Mouse (Mus musculus): ENCODE data around the gene Sik3. TPM values are rescaled to one million over a fixed set of nuclear protein-coding genes. Genes with fewer than 3 reads are reported as not detected.
"Not testable (repeated sequence)": the region's sequence is repeated elsewhere in the genome, so short reads cannot be mapped to it uniquely, and the experiment has no call there.

The Sik3 gene
- polyA plus RNA-seq, 1 experiment from 2014 or later: 13.4 TPM

DNA sequence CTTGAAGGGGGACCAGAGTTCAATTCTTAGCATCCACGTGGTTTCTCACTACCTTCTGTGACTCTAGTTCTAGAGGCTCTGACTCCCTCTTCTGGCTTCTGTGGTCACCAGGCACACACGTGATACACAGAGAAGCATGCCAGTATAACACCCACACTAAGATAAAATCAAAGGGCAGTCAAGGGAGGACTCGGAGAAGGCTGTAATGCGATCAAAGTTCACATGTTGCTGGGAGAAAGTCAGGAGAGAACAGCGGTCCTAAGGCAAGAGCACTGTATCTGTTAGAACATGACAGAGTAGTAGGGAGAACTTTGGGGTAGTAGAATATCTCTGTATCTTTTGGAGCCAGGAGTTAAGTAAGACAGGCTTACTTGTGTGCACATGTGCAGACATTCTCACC, 136.8 kb downstream of the Sik3 start:
- WGBS: 74% methylated on average over 5 of the region's 5 CpGs
- Histone ChIP-seq H3K4me2 (ENCODE audit: low read depth, low read length) (no peak overlapping the region), H3K4me3 (ENCODE audit: low read depth, low read length) (no peak overlapping the region), H3K27me3 (replicated peaks; ENCODE audit: control insufficient read depth, insufficient read depth, low read length) (no peaks in the 10 kb centered on the region), H3K9me3 (ENCODE audit: control insufficient read depth, low read length) (no peaks in the 10 kb centered on the region), H3K9ac (ENCODE audit: low read depth, low read length) (no peak overlapping the region), H3K4me1 (ENCODE audit: control insufficient read depth, insufficient read depth, low read length) (peaks cover 10% of the 10 kb centered on the region), H3K36me3 (ENCODE audit: control insufficient read depth, insufficient read depth, low read length) (no peaks in the 10 kb centered on the region), H3K27ac (replicated peaks; ENCODE audit: low read depth, low read length) (0 out of 2 replicates have a peak overlapping the region, but pooled peaks have one; percentile 39)
- DNase-seq (ENCODE audit: low spot score) (no peak), ATAC-seq (ENCODE audit: low read depth) (no peak)

DNA sequence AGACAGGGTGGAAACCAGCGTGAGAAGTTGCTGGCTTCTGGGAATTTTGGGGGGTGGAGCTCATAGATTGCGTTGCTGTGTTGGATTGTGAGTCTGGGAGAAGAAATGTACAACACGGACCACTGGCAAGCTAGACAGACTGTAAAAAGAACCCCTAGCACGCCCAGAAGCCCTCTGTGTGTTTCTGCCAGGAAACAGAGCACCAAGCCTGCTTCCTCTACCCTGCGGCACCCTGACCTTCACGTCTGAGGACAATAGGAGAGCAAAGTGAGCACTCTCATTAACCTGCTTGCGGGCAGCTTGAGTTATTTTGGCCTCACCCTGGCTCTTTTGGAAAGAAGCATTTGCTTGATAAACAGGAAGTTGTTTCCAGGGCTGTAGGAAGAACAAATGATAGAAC, 137.5 kb downstream of the Sik3 start:
- WGBS: 57% methylated on average over 7 of the region's 7 CpGs

DNA sequence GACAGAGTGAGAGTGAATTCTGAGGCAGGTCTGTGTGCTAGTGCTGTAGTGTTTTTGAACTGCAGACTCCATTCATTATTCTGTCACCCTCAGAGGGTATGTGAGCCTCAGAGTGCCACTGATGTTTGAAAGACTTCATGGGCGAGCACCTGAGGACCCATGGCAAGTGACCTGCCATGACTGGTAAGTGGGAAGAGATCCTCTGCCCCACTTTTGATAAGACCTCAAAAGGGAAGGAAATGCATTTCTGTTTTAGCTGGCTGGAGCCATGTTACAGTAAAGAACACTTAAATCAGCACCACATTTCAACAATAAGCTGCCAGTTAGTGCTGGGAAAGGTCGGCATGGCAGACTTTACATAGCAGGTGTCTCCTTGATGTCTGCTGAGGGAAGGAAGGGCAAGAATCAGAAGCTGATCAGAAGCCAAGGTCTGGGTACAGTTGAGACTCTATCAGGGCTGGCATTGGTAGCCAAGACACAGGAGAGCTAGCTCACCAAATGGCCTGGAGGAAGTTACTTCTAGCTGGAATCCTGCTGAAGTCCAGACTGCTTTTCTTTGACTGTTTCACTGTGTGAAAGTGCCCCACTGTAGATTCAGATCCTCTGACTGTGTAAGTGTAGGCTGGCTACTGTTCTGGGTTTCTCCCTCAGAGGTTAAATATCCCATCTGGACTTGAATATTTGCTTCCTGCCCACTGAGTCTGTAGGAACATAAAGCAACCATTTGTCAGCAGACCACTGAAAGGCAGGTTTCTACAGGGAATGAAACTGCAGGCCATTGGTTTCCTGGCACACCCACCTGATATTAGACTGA, 138.5 kb downstream of the Sik3 start:
- H3K9ac ChIP-seq (ENCODE audit: low read depth, low read length): no peak overlapping the region
- H3K4me3 ChIP-seq (ENCODE audit: low read depth, low read length): no peak overlapping the region
- ATAC-seq (ENCODE audit: low read depth) (no peak), DNase-seq (ENCODE audit: low spot score) (no peak)
- no peaks in the 10 kb centered on the region for H3K27me3 ChIP-seq (replicated peaks; ENCODE audit: control insufficient read depth, insufficient read depth, low read length)
- H3K27ac ChIP-seq (replicated peaks; ENCODE audit: low read depth, low read length): peak overlapping the region; percentile 39; the same call in 1 of the 2 replicates
- no peak overlapping the region for H3K4me2 ChIP-seq (ENCODE audit: low read depth, low read length)
- no peaks in the 10 kb centered on the region for H3K9me3 ChIP-seq (ENCODE audit: control insufficient read depth, low read length)
- 68% methylated on average over 2 of the region's 2 CpGs for WGBS
- peaks cover 10% of the 10 kb centered on the region for H3K4me1 ChIP-seq (ENCODE audit: control insufficient read depth, insufficient read depth, low read length)
- no peaks in the 10 kb centered on the region for H3K36me3 ChIP-seq (ENCODE audit: control insufficient read depth, insufficient read depth, low read length)

More for the DNA sequence above, 137.5 kb downstream of the Sik3 start:
- DNase-seq (ENCODE audit: low spot score) (peak; percentile 25), ATAC-seq (ENCODE audit: low read depth) (no peak)
- Histone ChIP-seq H3K9me3 (ENCODE audit: control insufficient read depth, low read length) (no peaks in the 10 kb centered on the region), H3K36me3 (ENCODE audit: control insufficient read depth, insufficient read depth, low read length) (no peaks in the 10 kb centered on the region), H3K4me3 (ENCODE audit: low read depth, low read length) (no peak overlapping the region), H3K9ac (ENCODE audit: low read depth, low read length) (no peak overlapping the region), H3K4me2 (ENCODE audit: low read depth, low read length) (no peak overlapping the region), H3K27ac (replicated peaks; ENCODE audit: low read depth, low read length) (peak overlapping the region; percentile 39; the same call in 1 of the 2 replicates), H3K4me1 (ENCODE audit: control insufficient read depth, insufficient read depth, low read length) (peaks cover 10% of the 10 kb centered on the region), H3K27me3 (replicated peaks; ENCODE audit: control insufficient read depth, insufficient read depth, low read length) (no peaks in the 10 kb centered on the region)

DNA sequence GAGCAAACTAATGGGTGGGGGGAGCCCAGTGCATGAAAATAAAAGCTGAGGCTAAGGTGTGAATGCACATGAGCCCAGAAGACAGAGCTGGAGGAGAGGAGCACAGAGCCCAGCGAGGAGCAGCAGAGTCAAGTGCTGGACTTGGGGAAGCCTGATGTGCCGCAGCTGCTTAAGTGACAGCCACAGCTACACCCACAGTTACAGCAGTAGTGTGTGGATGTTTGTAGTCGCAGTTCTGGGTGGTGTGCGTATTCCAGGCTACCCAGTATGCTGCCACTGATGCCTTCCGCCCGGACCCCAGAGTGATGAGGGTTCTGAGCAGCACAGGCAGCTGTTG, 139.1 kb downstream of the Sik3 start:
- Histone ChIP-seq H3K4me2 (ENCODE audit: low read depth, low read length) (no peak overlapping the region), H3K9ac (ENCODE audit: low read depth, low read length) (no peak overlapping the region), H3K27ac (replicated peaks; ENCODE audit: low read depth, low read length) (no peak overlapping the region), H3K9me3 (ENCODE audit: control insufficient read depth, low read length) (no peaks in the 10 kb centered on the region), H3K27me3 (replicated peaks; ENCODE audit: control insufficient read depth, insufficient read depth, low read length) (no peaks in the 10 kb centered on the region), H3K36me3 (ENCODE audit: control insufficient read depth, insufficient read depth, low read length) (no peaks in the 10 kb centered on the region), H3K4me3 (ENCODE audit: low read depth, low read length) (no peak overlapping the region), H3K4me1 (ENCODE audit: control insufficient read depth, insufficient read depth, low read length) (peaks cover 10% of the 10 kb centered on the region)
- ATAC-seq (ENCODE audit: low read depth): no peak
- DNase-seq (ENCODE audit: low spot score): no peak
- WGBS: 79% methylated on average over 6 of the region's 6 CpGs

DNA sequence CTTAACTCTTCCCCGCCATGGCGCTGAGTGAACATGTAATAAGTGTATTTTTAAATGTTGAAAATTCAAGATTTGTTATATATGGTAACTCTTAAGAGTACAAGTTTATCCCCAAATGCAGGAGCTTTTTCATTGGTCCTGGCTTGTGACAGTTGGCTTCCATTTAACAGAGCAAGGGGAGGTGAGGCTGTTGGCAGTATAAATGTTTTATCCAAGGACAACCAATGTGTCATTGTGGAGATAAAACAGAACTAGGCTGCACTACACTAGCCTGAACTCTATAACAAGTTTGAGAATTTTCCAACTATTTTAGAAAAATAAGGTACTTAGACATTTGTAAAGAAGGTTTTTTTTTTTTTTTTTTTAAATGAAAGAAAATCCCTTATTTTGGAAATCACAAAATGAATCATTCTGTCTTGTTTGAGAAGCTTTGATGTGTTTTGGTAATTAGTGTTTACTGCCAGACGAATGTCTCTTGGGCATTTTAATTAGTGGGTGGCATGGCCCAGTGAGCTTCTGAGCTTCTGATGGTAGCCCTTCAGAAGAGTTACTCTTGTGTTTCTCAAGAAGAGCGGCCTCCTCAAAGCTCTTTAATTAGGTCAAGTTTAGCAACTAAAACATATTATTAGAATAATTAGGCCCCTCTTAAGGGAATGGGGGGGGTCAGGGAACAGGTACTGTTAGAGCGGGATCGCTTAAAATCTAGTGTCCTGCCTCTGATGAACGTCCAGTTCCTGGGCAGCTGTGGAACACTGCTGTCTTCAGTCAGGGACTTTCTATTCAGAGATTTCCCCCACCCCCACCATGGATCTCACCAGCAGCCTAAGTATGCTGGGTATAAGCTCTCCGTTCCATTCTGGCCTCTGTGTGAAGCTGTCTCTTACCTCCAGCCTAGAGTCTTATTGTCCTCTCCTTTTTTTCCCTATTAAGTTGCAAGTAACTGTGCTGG, 139.7 kb downstream of the Sik3 start:
- 73% methylated on average over 8 of the region's 8 CpGs for WGBS
- DNase-seq (ENCODE audit: low spot score): no peak

DNA sequence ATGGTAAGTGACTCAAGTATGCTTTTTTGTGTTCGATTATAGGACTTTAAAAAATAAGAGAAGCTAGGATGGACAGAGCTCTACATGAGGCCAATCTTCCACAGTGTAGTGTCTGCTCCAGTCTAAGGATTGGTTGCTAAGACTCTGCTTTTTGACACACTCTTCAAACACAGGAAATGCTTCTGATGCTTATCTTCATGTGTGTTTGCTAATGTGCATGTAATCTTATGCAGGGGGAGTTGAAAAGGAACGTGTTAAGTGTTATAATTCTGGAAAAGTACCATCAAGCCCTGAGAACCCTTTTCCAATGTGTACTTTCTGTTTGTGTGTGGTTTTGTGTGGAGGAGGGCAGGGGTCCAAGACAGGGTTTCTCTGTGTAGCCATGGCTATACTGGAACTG, 141.8 kb downstream of the Sik3 start:
- no peaks in the 10 kb centered on the region for H3K36me3 ChIP-seq (ENCODE audit: control insufficient read depth, insufficient read depth, low read length)
- DNase-seq (ENCODE audit: low spot score) (no peak), ATAC-seq (ENCODE audit: low read depth) (no peak)
- no peak overlapping the region for H3K4me3 ChIP-seq (ENCODE audit: low read depth, low read length)
- no peak overlapping the region for H3K27ac ChIP-seq (replicated peaks; ENCODE audit: low read depth, low read length)
- no peaks in the 10 kb centered on the region for H3K9me3 ChIP-seq (ENCODE audit: control insufficient read depth, low read length)
- no peak overlapping the region for H3K9ac ChIP-seq (ENCODE audit: low read depth, low read length)
- H3K4me2 ChIP-seq (ENCODE audit: low read depth, low read length): no peak overlapping the region
- H3K27me3 ChIP-seq (replicated peaks; ENCODE audit: control insufficient read depth, insufficient read depth, low read length): no peaks in the 10 kb centered on the region
- 67% methylated on average over 2 of the region's 2 CpGs for WGBS
- peaks cover 10% of the 10 kb centered on the region for H3K4me1 ChIP-seq (ENCODE audit: control insufficient read depth, insufficient read depth, low read length)

More for the DNA sequence above, 139.7 kb downstream of the Sik3 start:
- H3K9ac ChIP-seq (ENCODE audit: low read depth, low read length): no peak overlapping the region
- H3K4me1 ChIP-seq (ENCODE audit: control insufficient read depth, insufficient read depth, low read length): peaks cover 10% of the 10 kb centered on the region
- ATAC-seq (ENCODE audit: low read depth): no peak
- H3K36me3 ChIP-seq (ENCODE audit: control insufficient read depth, insufficient read depth, low read length): no peaks in the 10 kb centered on the region
- no peaks in the 10 kb centered on the region for H3K27me3 ChIP-seq (replicated peaks; ENCODE audit: control insufficient read depth, insufficient read depth, low read length)
- H3K4me3 ChIP-seq (ENCODE audit: low read depth, low read length): no peak overlapping the region
- no peak overlapping the region for H3K4me2 ChIP-seq (ENCODE audit: low read depth, low read length)
- no peak overlapping the region for H3K27ac ChIP-seq (replicated peaks; ENCODE audit: low read depth, low read length)
- no peaks in the 10 kb centered on the region for H3K9me3 ChIP-seq (ENCODE audit: control insufficient read depth, low read length)

DNA sequence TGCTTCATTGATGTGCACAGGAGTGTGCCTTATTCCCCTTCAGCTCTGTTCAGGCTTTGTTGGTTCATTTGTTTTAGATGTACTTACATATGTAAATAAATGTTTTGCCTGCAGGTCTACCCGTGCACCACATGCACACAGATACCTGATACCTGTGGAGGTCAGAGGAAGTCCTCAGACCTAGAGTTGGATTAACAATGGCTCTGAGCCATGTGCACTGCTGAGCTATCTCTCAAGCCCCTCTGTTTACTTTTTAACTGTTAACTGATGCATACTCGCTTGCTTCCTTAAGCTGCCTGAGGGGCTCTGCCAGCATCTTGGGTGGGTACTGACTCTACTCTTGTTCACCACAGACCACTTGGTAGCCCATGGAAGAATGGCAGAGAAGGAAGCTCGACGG, 142.4 kb downstream of the Sik3 start:
- H3K27ac ChIP-seq (replicated peaks; ENCODE audit: low read depth, low read length): no peak overlapping the region

DNA sequence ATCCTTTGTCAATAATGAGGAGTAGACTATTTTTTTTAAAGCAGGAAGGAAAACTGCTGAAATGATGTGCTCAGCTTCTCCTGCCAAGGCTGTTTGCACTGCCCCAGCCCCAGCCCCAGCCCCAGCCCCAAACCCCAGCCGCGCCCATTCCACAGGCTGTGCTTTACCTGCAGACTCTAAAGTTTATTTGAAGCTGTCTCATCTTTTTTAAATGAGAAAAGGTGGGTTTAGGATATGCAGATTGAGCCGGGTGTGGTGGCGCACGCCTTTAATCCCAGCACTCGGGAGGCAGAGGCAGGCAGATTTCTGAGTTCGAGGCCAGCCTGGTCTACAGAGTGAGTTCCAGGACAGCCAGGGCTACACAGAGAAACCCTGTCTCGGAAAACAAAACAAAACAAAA, 143.2 kb downstream of the Sik3 start:
- H3K36me3 ChIP-seq (ENCODE audit: control insufficient read depth, insufficient read depth, low read length); H3K4me2 ChIP-seq (ENCODE audit: low read depth, low read length); H3K9me3 ChIP-seq (ENCODE audit: control insufficient read depth, low read length); H3K27me3 ChIP-seq (replicated peaks; ENCODE audit: control insufficient read depth, insufficient read depth, low read length); H3K9ac ChIP-seq (ENCODE audit: low read depth, low read length); ATAC-seq (ENCODE audit: low read depth); H3K4me3 ChIP-seq (ENCODE audit: low read depth, low read length); DNase-seq (ENCODE audit: low spot score); H3K27ac ChIP-seq (replicated peaks; ENCODE audit: low read depth, low read length); H3K4me1 ChIP-seq (ENCODE audit: control insufficient read depth, insufficient read depth, low read length): not testable (repeated sequence)
- 93% methylated on average over 8 of the region's 8 CpGs for WGBS

More for the DNA sequence above, 142.4 kb downstream of the Sik3 start:
- no peaks in the 10 kb centered on the region for H3K36me3 ChIP-seq (ENCODE audit: control insufficient read depth, insufficient read depth, low read length)
- no peak overlapping the region for H3K9ac ChIP-seq (ENCODE audit: low read depth, low read length)
- 66% methylated on average over 4 of the region's 4 CpGs for WGBS
- H3K9me3 ChIP-seq (ENCODE audit: control insufficient read depth, low read length): no peaks in the 10 kb centered on the region
- no peak overlapping the region for H3K4me2 ChIP-seq (ENCODE audit: low read depth, low read length)
- H3K27me3 ChIP-seq (replicated peaks; ENCODE audit: control insufficient read depth, insufficient read depth, low read length): no peaks in the 10 kb centered on the region
- no peak overlapping the region for H3K4me3 ChIP-seq (ENCODE audit: low read depth, low read length)
- no peak for DNase-seq (ENCODE audit: low spot score)
- peaks cover 8% of the 10 kb centered on the region for H3K4me1 ChIP-seq (ENCODE audit: control insufficient read depth, insufficient read depth, low read length)
- ATAC-seq (ENCODE audit: low read depth): no peak

All from embryonic facial prominence, embryonic 14.5 days (tissue).